In the genomic region with DNA sequence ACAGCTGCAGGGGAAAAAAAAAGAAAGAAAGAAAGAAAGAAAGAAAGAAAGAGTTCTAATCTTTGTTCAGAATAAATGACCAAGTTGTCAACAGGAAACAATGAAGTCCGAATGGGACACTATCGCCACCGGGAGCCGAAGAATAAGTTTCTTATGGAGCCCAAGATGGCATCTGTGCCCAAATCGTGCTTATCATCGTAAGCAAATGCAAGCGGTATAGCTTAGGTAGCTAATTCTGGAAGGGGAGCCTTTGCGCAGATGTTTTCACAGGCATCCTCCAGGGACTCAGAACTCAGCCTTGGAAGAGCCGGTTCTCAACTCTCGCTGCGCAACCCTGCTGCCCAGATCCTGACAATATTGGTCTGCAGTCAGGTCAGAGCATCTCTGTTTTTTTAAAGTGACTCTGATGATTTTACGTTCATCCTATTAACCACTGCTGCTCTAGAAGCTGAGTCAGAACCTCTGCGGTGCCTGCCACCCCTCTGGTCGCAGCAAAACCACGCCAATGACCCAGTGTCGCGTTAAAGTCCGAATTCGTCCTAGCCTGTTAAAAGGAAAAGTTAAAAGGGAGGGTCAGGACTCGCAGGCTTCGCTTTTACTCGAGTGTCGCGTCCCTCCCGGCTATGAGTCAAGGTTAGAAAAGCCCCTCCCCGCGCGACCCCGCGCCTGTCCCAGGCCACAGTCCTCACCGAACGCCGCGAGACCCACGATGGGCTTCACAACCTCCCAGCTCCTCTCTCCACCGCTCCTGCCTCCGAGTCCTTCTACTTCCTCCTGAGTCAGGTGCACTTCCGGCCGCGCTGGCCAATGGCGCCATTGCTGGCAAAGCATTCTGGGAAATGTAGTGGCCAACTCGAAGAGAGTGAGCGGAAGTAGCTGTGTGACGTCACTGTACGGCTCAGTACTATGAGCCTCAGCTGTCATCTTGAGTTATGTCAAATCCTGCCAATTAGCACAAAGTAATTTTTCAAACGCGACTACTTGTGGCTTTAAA, we compare ENCODE assay signal across 8 mouse cellular contexts. TPM values are rescaled to one million over a fixed set of nuclear protein-coding genes. Genes with fewer than 3 reads are reported as not detected.
A peak's percentile ranks its signal among the peaks of the same experiment; 100 is the strongest.
DNase-seq lines count a peak whose midpoint lies in the region; ATAC-seq and TF ChIP-seq lines count a peak whose summit lies in the region.

Gene Ttc1, minus strand, starts transcription at position 776 of the 994 bp plus-strand sequence.

- DNase-seq in ZHBTc4 (ENCODE audit: low read depth, low spot score), result peak; percentile 97
- peak; percentile 98 for DNase-seq in gastrocnemius, adult 2 months
- peak; percentile 99 for DNase-seq in hindbrain, postnatal 0 days (ENCODE audit: low spot score)
- peak; percentile 97 to 99 for DNase-seq in left cerebral cortex, adult 2 months (ENCODE audit: extremely low spot score in 1 of 2, low spot score in 2 of 2)
- peak; percentile 99 for DNase-seq in right cerebral cortex, adult 2 months (ENCODE audit: low spot score in 2 of 2)
- peak; percentile 97 for DNase-seq in urinary bladder, postnatal 14 days (ENCODE audit: low spot score)

- H3K27me3 ChIP-seq in hindbrain, postnatal 0 days (ENCODE audit: insufficient read depth, low read length), result no peaks in the 10 kb centered on the region

- WGBS in hindbrain, postnatal 0 days, result 3% methylated on average over 47 of the region's 47 CpGs

- intact Hi-C loops in gastrocnemius, adult 2 months (cut with DNase I), result loop anchor here (5.0 to 10.0 kb wide), 2 partner anchors 65 to 253 kb away; partner anchors contain the start of gene Pwwp2a
- intact Hi-C loops in left cerebral cortex, adult 2 months (cut with DNase I), result loop anchor here (5.0 kb wide), 1 partner anchor 65 kb away; the partner anchor contains the start of gene Pwwp2a

- peak within 1 kb of the TSS; percentile 95 for H3K4me2 ChIP-seq in hindbrain, postnatal 0 days (ENCODE audit: low read depth, low read length)

- H3K4me3 ChIP-seq in gastrocnemius, adult 2 months, result peak within 1 kb of the TSS; percentile 96
- peak within 1 kb of the TSS; percentile 75 for H3K4me3 ChIP-seq in hindbrain, postnatal 0 days (ENCODE audit: low read length)
- peak within 1 kb of the TSS; percentile 58 for H3K4me3 ChIP-seq in left cerebral cortex, adult 2 months

- peak within 1 kb of the TSS; percentile 92 for H3K27ac ChIP-seq in gastrocnemius, adult 2 months
- peak within 1 kb of the TSS; percentile 61; the same call in 1 of the 2 replicates for H3K27ac ChIP-seq in hindbrain, postnatal 0 days
- H3K27ac ChIP-seq in left cerebral cortex, adult 2 months, result peak within 1 kb of the TSS; percentile 81

- H3K4me1 ChIP-seq in hindbrain, postnatal 0 days (ENCODE audit: insufficient read depth, low read length), result peaks cover 7% of the 10 kb centered on the region; the same call in 1 of the 2 replicates

- H3K36me3 ChIP-seq in hindbrain, postnatal 0 days (ENCODE audit: insufficient read depth, low read length), result peaks cover 23% of the 10 kb centered on the region

- H3K9me3 ChIP-seq in hindbrain, postnatal 0 days (ENCODE audit: low read length), result no peaks in the 10 kb centered on the region

- ATAC-seq in common myeloid progenitor, adult 5-6 weeks (replicated peaks; ENCODE audit: low read depth, poor library complexity, severe bottlenecking), result peak; percentile 100
- peak; percentile 100 for ATAC-seq in hindbrain, postnatal 0 days
- ATAC-seq in megakaryocyte, adult 5-6 weeks (ENCODE audit: poor library complexity, severe bottlenecking), result peak; percentile 99

- no peak for TF ChIP-seq CTCF in gastrocnemius, adult 2 months (IDR thresholded peaks at IDR 0.05)
- no peak for TF ChIP-seq CTCF in hindbrain, postnatal 0 days (IDR thresholded peaks at IDR 0.05; ENCODE audit: low read depth)
- TF ChIP-seq CTCF in left cerebral cortex, adult 2 months (IDR thresholded peaks at IDR 0.05), result no peak

- peak within 1 kb of the TSS; percentile 78 for H3K9ac ChIP-seq in hindbrain, postnatal 0 days (replicated peaks; ENCODE audit: low read length)

RNA-seq across cellular contexts. Expression of gene Ttc1, which starts in this region (rescaled TPM):
- total RNA-seq in common myeloid progenitor, adult 5-6 weeks (2017), result 63.0 and 64.6 TPM in 2 replicates
- total RNA-seq in gastrocnemius, adult 2 months (2021), result 10 to 100 TPM; 57.7 to 68.8 TPM
- total RNA-seq in hindbrain, postnatal 0 days (2014; rRNA removed), result 22.1 and 33.6 TPM in 2 replicates
- polyA plus RNA-seq in hindbrain, postnatal 0 days (2015; fragmentation: Nextera tagmentation; extraction: Ambion mirVana), result 78.8 and 82.5 TPM in 2 replicates
- total RNA-seq in left cerebral cortex, adult 2 months (2021), result 10 to 100 TPM; 56.3 to 62.9 TPM
- total RNA-seq in megakaryocyte, adult 5-6 weeks (2015), result 32.1 and 37.8 TPM in 2 replicates
- 56.4 and 65.2 TPM in 2 replicates for total RNA-seq in megakaryocyte, adult 5-6 weeks (2017)

Comparison
In these comparisons a context has a peak if more than half of its experiments do, and no peak if none do; other contexts are left out.
1. Peak in every context shown above with its lines: DNase-seq, ATAC-seq, H3K4me3 ChIP-seq and H3K27ac ChIP-seq.